Mouse (Mus musculus) macrophage (primary cell): ENCODE data around the gene Cdcp1. TPM values are rescaled to one million over a fixed set of nuclear protein-coding genes. Genes with fewer than 3 reads are reported as not detected.

Source experiments
- H3K27ac ChIP-seq: fragments of 350-480 bp; formaldehyde crosslinking; 2 replicates; pipeline ENCODE4 v1.9.0; 2021
- H3K36me3 ChIP-seq: fragments of 350-480 bp; formaldehyde crosslinking; 2 replicates; pipeline ENCODE4 v1.9.0; 2021; ENCODE audit errors: inconsistent target
- H3K4me3 ChIP-seq: fragments of 350-480 bp; formaldehyde crosslinking; 2 replicates; pipeline ENCODE4 v1.9.0; 2021; ENCODE audit errors: inconsistent target
- H3K79me2 ChIP-seq: fragments of 350-480 bp; formaldehyde crosslinking; 2 replicates; pipeline ENCODE4 v1.9.0; 2021; ENCODE audit errors: inconsistent target
- WGBS: methylation state at CpG from one replicate; pipeline ENCODE4 v1.1.7; 2026; ENCODE audit warnings: inconsistent platforms; ENCODE audit not compliant: missing documents; 5-methylcytosine and 5-hydroxymethylcytosine counted together
- polyA plus RNA-seq: library from polyadenylated mRNA; stranded (reverse); fragments of 250-400 nt; gene quantifications from 3 replicates; pipeline ENCODE4 v1.2.4, GENCODE M21; 2018; ENCODE audit warnings: inconsistent platforms

Gene Cdcp1
- polyA plus RNA-seq, 1 experiment from 2014 or later, result not detected

DNA sequence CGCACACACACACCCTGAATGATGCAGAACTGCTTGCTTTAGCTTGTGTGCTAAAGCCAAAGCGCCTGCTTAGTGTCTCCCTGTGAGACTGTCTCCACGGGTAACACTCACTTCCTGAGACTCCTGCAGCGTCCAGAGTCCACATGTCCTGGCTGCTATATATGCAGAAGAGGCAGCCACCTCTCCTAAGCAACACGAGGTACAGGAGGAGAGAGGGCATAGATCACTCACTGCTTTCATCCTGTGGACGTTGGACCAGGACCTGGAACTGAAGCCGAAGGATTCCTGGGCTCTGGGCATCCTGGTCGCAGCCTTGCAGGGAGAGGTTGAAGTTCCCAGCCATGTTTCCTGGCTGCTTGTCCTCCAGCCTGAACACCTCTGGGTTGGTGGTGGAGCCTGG, 32.6 kb downstream of the Cdcp1 start:
- Histone ChIP-seq H3K4me3 (no peak overlapping the region), H3K27ac (no peak overlapping the region), H3K36me3 (no peaks in the 10 kb centered on the region), H3K79me2 (no peaks in the 10 kb centered on the region)
- 91% methylated on average over 8 of the region's 8 CpGs for WGBS

DNA sequence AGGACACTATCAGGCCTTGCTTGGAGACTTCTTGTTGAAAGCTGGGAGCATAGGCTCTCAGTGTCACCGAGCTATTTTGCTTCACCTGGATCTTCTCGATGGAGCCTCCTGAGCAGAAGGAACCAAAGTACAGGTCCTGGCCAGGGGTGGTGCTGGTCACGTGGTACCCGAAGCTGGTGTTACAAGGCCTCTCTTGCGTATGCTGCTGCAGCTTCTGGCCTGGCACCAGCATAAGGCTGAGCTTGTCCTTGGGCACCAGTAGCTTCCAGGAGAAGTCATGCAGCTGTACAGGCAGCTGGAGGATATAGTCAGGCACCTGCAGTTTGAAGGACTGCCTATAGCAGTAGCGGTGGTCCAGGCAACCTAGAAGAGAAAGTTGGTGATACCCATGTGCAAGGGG, 35.8 kb downstream of the Cdcp1 start:
- 94% methylated on average over 6 of the region's 6 CpGs for WGBS
- Histone ChIP-seq H3K4me3 (no peak overlapping the region), H3K36me3 (no peaks in the 10 kb centered on the region)

DNA sequence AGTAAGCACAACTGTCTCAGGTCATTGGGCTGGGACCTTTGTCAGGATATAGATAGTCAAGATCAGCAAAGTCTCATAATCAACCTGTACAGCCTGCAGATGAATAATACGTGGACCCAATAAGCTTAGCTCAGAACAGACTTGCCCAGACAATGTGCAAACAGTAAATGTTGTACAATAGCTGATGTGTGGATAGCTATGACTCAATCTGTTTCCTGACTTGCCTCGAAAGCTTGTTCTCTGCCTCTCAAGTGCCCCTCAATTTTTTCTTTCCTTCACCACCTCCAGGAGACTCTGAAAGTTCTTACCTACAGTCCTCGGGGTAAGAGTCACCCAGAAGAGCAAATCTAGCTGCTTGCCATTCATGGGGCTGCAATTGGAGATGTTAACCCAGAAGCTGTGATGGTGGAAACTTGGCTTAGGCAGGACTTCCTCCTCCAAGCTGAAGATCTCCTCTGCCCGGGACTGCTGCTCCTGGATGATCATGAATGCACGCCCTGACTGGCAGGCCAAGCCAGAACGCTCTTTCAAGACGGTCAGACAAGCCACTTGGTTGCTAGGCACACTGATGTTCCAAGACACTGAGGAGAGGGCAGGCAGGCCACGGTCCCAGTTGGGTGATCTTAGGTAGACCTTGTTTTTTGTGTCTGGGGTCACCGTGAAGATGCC, 38.3 kb downstream of the Cdcp1 start:
- Histone ChIP-seq H3K27ac (no peak overlapping the region), H3K4me3 (no peak overlapping the region), H3K79me2 (no peaks in the 10 kb centered on the region), H3K36me3 (no peaks in the 10 kb centered on the region)
- WGBS, result 66% methylated on average over 9 of the region's 9 CpGs

More for the DNA sequence above, 35.8 kb downstream of the Cdcp1 start:
- Histone ChIP-seq H3K79me2 (no peaks in the 10 kb centered on the region), H3K27ac (no peak overlapping the region)

DNA sequence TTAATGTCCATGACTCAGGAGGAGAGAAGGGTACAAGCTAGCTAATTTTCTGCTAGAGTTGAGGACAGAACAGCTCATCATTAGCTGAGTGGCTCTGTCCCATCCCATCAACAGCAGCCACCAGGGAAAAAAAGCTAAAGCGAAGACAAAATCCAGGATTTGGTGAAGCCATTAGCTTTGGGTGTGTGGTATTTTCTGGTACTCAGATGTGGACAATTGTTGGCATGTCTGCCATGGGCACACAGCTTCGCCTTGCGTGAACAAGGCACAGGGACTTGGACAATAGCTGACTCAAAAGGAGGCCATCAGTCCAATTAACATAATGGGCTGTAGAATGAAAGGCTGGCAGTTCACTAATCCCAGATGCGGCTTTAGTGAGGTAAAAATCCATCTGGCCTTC, 41.5 kb downstream of the Cdcp1 start:
- H3K79me2 ChIP-seq, result no peaks in the 10 kb centered on the region
- no peak overlapping the region for H3K27ac ChIP-seq
- no peaks in the 10 kb centered on the region for H3K36me3 ChIP-seq
- no peak overlapping the region for H3K4me3 ChIP-seq
- WGBS, result 95% methylated on average over 4 of the region's 4 CpGs

DNA sequence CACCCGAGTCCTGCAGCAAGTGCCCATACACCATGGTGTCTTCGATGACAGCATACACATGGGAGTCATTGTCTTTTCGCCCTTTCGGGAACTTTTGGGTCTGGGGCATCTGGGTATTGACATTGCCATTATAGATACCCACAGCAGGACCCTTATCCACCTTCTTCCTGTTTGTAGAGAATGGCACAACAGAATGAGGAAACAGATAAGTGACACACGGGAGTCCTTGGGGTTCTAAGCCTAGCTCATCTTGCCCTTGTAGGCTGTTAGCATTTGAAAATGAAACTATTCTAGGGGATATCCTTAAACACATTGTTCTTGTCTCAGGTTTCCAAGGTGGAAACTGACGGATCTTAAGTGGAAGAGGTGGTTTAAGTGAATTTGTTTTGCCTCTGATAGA, 42.1 kb downstream of the Cdcp1 start:
- 69% methylated on average over 6 of the region's 6 CpGs for WGBS
- no peak overlapping the region for H3K4me3 ChIP-seq
- no peak overlapping the region for H3K27ac ChIP-seq

DNA sequence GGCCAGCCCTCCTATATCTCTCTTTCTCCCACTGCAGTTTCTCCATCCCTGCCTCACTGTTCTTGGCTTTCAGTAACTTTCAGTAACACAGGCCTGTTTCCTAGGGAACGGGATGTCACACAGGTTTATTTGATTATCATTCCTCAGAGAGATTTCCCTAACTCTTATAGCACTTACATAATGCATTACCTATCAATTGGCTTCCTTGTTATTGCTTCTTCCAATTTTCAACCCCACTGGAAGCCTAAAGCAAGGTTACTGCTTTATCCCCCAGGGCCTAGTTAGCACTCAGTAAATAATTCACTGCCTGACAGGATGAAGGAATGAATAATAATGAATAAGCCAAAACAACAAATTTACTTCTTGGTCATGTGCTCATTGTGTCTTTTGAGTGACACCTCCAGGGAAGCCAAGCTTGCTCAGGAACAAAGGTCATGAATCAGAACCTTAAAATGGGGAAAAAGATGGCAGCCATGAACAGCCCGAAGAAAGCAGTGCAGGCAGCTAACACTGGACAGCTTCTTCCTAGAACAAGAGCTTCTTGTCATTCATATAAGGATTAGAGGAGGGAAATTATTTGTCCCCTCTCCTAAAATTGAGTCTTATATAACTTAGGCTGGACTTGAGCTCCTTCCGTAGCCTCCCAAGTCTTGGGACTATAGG, 49.9 kb downstream of the Cdcp1 start:
- H3K4me3 ChIP-seq, result no peak overlapping the region
- H3K27ac ChIP-seq, result no peak overlapping the region
- no peaks in the 10 kb centered on the region for H3K36me3 ChIP-seq
- no peaks in the 10 kb centered on the region for H3K79me2 ChIP-seq
- 97% methylated on average over 3 of the region's 3 CpGs for WGBS

More for the DNA sequence above, 42.1 kb downstream of the Cdcp1 start:
- Histone ChIP-seq H3K36me3 (no peaks in the 10 kb centered on the region), H3K79me2 (no peaks in the 10 kb centered on the region)

DNA sequence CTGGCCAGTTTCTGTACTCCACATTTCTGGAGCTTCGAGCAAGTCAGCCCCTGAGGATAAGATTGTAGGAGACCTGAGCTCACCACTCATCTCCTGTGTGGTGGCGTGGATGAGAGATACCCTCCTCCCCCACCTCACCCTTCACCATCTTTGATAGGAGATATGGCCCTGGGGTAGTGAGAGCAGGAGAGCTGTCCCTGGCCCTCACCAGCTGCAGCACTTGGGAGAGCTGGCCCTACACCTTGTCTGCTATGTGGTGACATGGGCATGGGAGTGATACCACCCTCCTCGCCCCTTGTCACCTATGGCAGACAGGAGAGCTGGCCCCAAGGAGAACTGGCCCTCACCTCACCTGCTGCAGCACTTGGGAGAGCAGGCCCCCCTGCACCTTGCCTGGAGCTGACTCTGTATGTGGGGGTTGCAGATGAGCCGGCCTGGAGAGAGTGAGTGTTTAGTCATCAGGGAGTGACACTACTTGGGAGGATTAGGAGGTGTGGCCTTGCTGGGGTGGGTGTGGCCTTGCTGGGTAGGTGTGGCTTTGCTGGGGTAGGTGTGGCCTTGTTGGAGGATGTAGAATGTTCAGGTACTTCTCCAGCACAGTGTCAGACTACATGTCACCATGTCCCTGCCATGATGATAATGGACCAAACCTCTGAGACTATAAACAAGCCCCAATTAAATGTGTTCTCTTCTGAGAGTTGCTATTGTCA, 52.7 kb downstream of the Cdcp1 start:
- Histone ChIP-seq H3K36me3 (no peaks in the 10 kb centered on the region), H3K27ac (no peak overlapping the region), H3K79me2 (no peaks in the 10 kb centered on the region), H3K4me3 (no peak overlapping the region)
- 84% methylated on average over 4 of the region's 4 CpGs for WGBS

DNA sequence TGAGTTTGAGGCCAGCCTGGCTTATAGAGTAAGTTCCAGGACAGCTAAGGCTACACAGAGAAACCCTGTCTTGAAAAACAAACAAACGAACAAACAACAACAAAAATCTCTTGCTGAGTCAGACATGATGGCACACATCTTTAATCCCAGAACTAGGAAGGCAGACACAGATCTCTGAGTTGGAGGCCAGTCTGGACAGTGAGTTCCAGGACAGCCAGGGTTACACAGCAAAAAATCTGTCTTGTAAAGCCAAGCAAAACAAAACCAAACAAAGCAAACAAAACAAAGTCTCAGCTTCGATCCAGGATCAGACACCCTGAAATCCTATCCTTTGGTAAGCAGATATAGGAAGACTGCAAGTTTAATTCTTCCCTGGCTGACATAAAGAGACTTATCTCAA, 54.0 kb downstream of the Cdcp1 start:
- Histone ChIP-seq H3K4me3 (no peak overlapping the region), H3K27ac (no peak overlapping the region), H3K79me2 (no peaks in the 10 kb centered on the region), H3K36me3 (no peaks in the 10 kb centered on the region)
- 92% methylated on average over 2 of the region's 2 CpGs for WGBS

DNA sequence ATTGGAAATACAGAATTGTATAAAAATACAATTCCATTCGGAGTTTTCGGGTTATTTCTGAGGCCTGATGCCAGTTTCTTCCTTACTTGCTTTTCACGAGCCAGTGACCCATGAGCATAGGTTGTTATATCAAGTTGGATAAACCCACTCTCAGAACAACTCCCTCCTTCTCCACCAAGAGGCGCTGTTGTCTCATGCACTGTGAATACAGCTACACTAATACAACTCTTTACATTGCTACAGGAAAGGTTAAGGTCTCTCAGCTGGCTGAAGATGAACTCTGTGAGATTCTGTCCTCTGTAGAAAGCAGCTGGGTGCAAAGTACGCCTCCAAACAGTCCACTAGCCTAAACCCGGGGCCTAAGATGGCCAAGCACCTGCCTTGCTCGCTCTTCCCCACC, 56.5 kb downstream of the Cdcp1 start:
- Histone ChIP-seq H3K79me2 (no peaks in the 10 kb centered on the region), H3K36me3 (no peaks in the 10 kb centered on the region), H3K27ac (no peak overlapping the region), H3K4me3 (no peak overlapping the region)
- WGBS, result 44% methylated on average over 7 of the region's 7 CpGs

DNA sequence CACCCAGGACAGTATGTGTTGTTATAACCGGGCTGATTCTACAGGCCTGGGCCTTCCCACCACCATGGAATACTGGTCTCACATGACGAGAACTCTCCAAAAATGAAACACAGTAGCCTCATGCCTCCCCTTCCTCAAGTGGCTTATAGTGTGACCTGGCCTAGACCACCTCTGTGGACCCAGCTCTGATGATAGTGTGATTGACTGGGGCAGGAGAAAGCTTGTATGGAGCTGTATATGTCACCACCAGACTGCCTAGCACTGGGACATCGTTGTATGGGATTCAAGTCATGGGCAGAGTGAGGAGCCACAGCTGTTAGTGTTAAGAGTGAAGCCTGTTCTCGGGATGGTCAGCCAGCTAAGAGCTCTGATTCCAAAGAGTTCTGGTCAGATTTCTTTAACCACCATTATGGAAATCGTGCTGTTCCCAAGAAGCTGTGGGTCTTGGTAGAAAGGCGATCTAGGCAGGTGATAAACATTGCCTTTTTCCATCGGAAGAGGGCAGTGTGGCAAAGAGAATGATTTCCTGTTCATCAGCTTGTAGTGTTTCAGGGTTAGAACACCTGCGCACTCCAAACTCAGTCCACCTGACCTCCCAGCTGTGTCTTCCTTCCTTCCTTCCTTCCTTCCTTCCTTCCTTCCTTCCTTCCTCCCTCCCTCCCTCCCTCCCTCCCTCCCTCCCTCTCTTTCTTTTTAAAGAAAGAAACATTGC, 57.6 kb downstream of the Cdcp1 start:
- no peaks in the 10 kb centered on the region for H3K79me2 ChIP-seq
- no peaks in the 10 kb centered on the region for H3K36me3 ChIP-seq
- H3K27ac ChIP-seq, result no peak overlapping the region
- no peak overlapping the region for H3K4me3 ChIP-seq
- 41% methylated on average over 8 of the region's 8 CpGs for WGBS

DNA sequence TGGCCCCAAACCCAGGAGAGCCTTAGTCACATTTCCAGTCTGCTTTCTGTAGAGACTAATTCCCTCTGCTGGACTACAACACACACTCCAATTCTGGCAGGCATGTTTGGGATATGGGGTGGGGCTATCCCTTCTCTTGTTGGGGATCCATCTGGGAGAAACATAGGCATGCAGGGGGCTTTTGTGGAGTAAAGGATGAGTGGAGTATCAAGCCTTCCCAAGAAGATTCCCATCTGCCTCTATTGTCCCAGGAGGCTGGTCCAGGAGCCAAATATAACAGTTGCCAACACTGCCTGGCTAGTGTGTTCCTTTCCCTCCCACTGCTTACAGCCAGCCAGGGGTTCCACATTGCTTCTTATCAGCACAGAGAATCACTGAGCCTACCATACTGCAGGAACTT, 58.1 kb downstream of the Cdcp1 start:
- Histone ChIP-seq H3K79me2 (no peaks in the 10 kb centered on the region), H3K36me3 (no peaks in the 10 kb centered on the region), H3K27ac (no peak overlapping the region), H3K4me3 (no peak overlapping the region)

DNA sequence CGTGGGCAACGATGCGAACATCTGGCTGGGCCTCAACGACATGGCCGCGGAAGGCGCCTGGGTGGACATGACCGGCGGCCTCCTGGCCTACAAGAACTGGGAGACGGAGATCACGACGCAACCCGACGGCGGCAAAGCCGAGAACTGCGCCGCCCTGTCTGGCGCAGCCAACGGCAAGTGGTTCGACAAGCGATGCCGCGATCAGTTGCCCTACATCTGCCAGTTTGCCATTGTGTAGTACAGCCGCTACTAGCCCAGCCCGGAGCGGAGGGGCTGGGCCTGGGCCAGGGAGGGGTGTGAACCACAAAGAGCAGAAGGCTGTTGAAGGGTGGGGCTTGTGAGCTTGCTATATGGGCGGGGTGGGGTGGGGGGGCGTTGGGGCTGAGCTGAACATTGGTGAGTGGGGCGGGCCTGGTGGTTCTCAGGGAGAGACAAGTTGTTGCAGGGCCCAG, 58.9 kb downstream of the Cdcp1 start:
- WGBS, result 86% methylated on average over 13 of the region's 30 CpGs
- Histone ChIP-seq H3K4me3 (no peak overlapping the region), H3K36me3 (no peaks in the 10 kb centered on the region), H3K27ac (no peak overlapping the region), H3K79me2 (no peaks in the 10 kb centered on the region)

DNA sequence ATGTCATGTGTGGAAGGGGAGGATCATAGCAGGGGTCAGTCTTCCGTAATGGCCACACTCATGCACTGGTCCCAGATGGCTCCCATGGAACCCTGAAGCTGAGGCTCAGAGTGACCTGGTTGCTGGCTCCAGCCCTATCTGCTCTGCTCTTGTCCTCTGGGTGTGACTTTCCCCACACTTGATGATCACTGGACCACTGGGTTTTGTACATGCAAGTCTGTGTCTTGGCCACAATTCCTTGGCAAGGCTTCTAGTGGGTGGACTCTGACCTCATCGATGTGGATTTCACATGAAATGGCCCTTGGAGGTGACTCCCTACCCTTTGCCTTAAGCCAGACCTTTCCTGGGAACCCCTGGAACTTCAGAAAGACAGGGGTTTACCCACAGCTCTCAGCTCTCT, 62.7 kb downstream of the Cdcp1 start:
- H3K36me3 ChIP-seq, result no peaks in the 10 kb centered on the region
- whole genome bisulfite sequencing, result 85% methylated on average over 2 of the region's 2 CpGs
- H3K4me3 ChIP-seq, result no peak overlapping the region
- no peaks in the 10 kb centered on the region for H3K79me2 ChIP-seq
- no peak overlapping the region for H3K27ac ChIP-seq

DNA sequence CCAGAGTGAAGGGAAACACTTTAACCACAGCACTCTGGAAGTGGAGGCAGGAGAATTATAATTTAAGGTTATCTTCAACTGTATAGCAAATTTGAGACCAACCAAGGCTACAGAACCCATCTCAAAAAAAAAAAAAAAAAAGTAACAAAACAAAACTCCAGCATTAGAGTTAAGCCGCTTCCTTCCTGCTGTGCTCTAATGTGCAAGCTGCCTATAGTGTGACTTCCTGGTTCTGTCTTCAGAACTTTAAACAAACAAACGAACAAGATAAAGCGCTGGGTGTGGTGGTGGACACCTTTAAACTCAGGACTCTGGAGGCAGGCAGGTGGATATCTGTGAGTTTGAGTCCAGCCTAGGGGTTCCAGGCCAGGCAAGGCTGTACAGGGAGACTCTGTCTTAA, 63.8 kb downstream of the Cdcp1 start:
- Histone ChIP-seq H3K36me3 (no peaks in the 10 kb centered on the region), H3K79me2 (no peaks in the 10 kb centered on the region), H3K27ac (no peak overlapping the region), H3K4me3 (no peak overlapping the region)
- WGBS, result 10% methylated on average over 3 of the region's 3 CpGs

DNA sequence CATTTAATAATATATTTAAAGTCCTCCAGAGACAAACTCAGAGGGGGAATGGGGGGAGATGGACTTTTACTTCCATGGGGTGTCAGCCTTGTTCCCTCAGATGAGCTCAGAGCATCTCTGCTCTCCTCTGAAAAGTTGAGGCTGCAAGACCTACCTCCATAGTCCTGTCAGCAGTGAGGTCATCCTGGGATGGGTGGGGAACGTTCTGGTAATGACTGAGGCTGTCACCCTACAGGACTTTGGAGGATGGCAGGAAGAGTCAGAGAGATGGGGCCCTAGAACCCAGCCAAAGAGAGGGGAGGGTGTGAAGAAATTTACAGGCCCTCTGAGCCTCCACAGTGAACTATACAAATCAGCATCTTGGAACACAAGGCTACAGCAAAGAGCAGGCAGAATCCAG, 64.3 kb downstream of the Cdcp1 start:
- 60% methylated on average over 1 of the region's 1 CpGs for WGBS
- no peaks in the 10 kb centered on the region for H3K79me2 ChIP-seq

More for the DNA sequence above, 64.3 kb downstream of the Cdcp1 start:
- H3K27ac ChIP-seq, result no peak overlapping the region
- H3K36me3 ChIP-seq, result no peaks in the 10 kb centered on the region
- H3K4me3 ChIP-seq, result no peak overlapping the region
